Mouse (Mus musculus): ENCODE measurements at regions not wholly inside any gene's neighbourhood (a gene's known extent, or its start where the extent isn't known, plus 50 kb on each side); places are given as distances from the start of the nearest gene placed in this dataset.
A peak's percentile ranks its signal among the peaks of the same experiment; 100 is the strongest.

GRCm38 (mm10) chr2:128231338-128231737 is 105.5 kb downstream of the Bcl2l11 start:
- peaks cover 4% of the 10 kb centered on the region; the same call in 1 of the 2 replicates for H3K4me1 ChIP-seq (ENCODE audit: insufficient read depth, low read length)
- no peaks in the 10 kb centered on the region for H3K9me3 ChIP-seq (ENCODE audit: low read length)
- H3K4me2 ChIP-seq (ENCODE audit: low read depth, low read length), result no peak overlapping the region
- H3K27me3 ChIP-seq (ENCODE audit: insufficient read depth, low read length), result no peaks in the 10 kb centered on the region
- DNase-seq (ENCODE audit: low spot score) (no peak), ATAC-seq (no peak)
- H3K9ac ChIP-seq (replicated peaks; ENCODE audit: low read length), result no peak overlapping the region
- H3K36me3 ChIP-seq (ENCODE audit: insufficient read depth, low read length), result no peaks in the 10 kb centered on the region
- 84% methylated on average over 3 of the region's 3 CpGs for WGBS
- H3K4me3 ChIP-seq (ENCODE audit: low read length), result no peak overlapping the region
- no peak overlapping the region for H3K27ac ChIP-seq
- TF ChIP-seq CTCF (IDR thresholded peaks at IDR 0.05; ENCODE audit: low read depth), result no peak

GRCm38 (mm10) chr2:128232027-128232426 is 106.2 kb downstream of the Bcl2l11 start:
- WGBS, result 86% methylated on average over 3 of the region's 3 CpGs
- no peak overlapping the region for H3K4me2 ChIP-seq (ENCODE audit: low read depth, low read length)
- DNase-seq (ENCODE audit: low spot score) (no peak), ATAC-seq (no peak)
- no peak for TF ChIP-seq CTCF (IDR thresholded peaks at IDR 0.05; ENCODE audit: low read depth)
- H3K27me3 ChIP-seq (ENCODE audit: insufficient read depth, low read length), result no peaks in the 10 kb centered on the region
- no peak overlapping the region for H3K4me3 ChIP-seq (ENCODE audit: low read length)
- H3K4me1 ChIP-seq (ENCODE audit: insufficient read depth, low read length), result peaks cover 4% of the 10 kb centered on the region; the same call in 1 of the 2 replicates
- H3K27ac ChIP-seq, result no peak overlapping the region
- no peaks in the 10 kb centered on the region for H3K36me3 ChIP-seq (ENCODE audit: insufficient read depth, low read length)
- H3K9ac ChIP-seq (replicated peaks; ENCODE audit: low read length), result no peak overlapping the region
- H3K9me3 ChIP-seq (ENCODE audit: low read length), result no peaks in the 10 kb centered on the region

GRCm38 (mm10) chr2:128235127-128235526 is 109.3 kb downstream of the Bcl2l11 start:
- no peaks in the 10 kb centered on the region for H3K9me3 ChIP-seq (ENCODE audit: low read length)
- H3K27ac ChIP-seq, result no peak overlapping the region
- TF ChIP-seq CTCF (IDR thresholded peaks at IDR 0.05; ENCODE audit: low read depth), result no peak
- H3K4me2 ChIP-seq (ENCODE audit: low read depth, low read length), result no peak overlapping the region
- no peaks in the 10 kb centered on the region for H3K27me3 ChIP-seq (ENCODE audit: insufficient read depth, low read length)
- DNase-seq (ENCODE audit: low spot score) (peak; percentile 45), ATAC-seq (no peak)
- no peak overlapping the region for H3K4me3 ChIP-seq (ENCODE audit: low read length)
- H3K4me1 ChIP-seq (ENCODE audit: insufficient read depth, low read length), result peaks cover 4% of the 10 kb centered on the region; the same call in 1 of the 2 replicates
- no peaks in the 10 kb centered on the region for H3K36me3 ChIP-seq (ENCODE audit: insufficient read depth, low read length)
- 40% methylated on average over 8 of the region's 8 CpGs for WGBS
- H3K9ac ChIP-seq (replicated peaks; ENCODE audit: low read length), result no peak overlapping the region

- Histone ChIP-seq H3K36me3 (ENCODE audit: insufficient read depth, low read length) (no peaks in the 10 kb centered on the region), H3K27ac (no peak overlapping the region), H3K27me3 (ENCODE audit: insufficient read depth, low read length) (no peaks in the 10 kb centered on the region), H3K4me3 (ENCODE audit: low read length) (no peak overlapping the region), H3K4me2 (ENCODE audit: low read depth, low read length) (no peak overlapping the region), H3K9ac (replicated peaks; ENCODE audit: low read length) (no peak overlapping the region), H3K4me1 (ENCODE audit: insufficient read depth, low read length) (peaks cover 4% of the 10 kb centered on the region; the same call in 1 of the 2 replicates), H3K9me3 (ENCODE audit: low read length) (no peaks in the 10 kb centered on the region)
- WGBS, result 92% methylated on average over 4 of the region's 4 CpGs
- no peak for TF ChIP-seq CTCF (IDR thresholded peaks at IDR 0.05; ENCODE audit: low read depth)
- DNase-seq (ENCODE audit: low spot score) (no peak), ATAC-seq (no peak)
Measured at GRCm38 (mm10) chr2:128239451-128239850, 113.6 kb downstream of the Bcl2l11 start.

GRCm38 (mm10) chr2:128240054-128240453 is 114.2 kb downstream of the Bcl2l11 start:
- WGBS, result 71% methylated on average over 4 of the region's 4 CpGs
- no peak for TF ChIP-seq CTCF (IDR thresholded peaks at IDR 0.05; ENCODE audit: low read depth)
- DNase-seq (ENCODE audit: low spot score) (no peak), ATAC-seq (no peak)
- H3K4me1 ChIP-seq (ENCODE audit: insufficient read depth, low read length), result peaks cover 4% of the 10 kb centered on the region; the same call in 1 of the 2 replicates
- H3K9me3 ChIP-seq (ENCODE audit: low read length), result no peaks in the 10 kb centered on the region
- H3K36me3 ChIP-seq (ENCODE audit: insufficient read depth, low read length), result no peaks in the 10 kb centered on the region
- H3K9ac ChIP-seq (replicated peaks; ENCODE audit: low read length), result no peak overlapping the region
- no peak overlapping the region for H3K27ac ChIP-seq
- H3K27me3 ChIP-seq (ENCODE audit: insufficient read depth, low read length), result no peaks in the 10 kb centered on the region
- no peak overlapping the region for H3K4me3 ChIP-seq (ENCODE audit: low read length)
- no peak overlapping the region for H3K4me2 ChIP-seq (ENCODE audit: low read depth, low read length)

- Histone ChIP-seq H3K27me3 (ENCODE audit: insufficient read depth, low read length) (no peaks in the 10 kb centered on the region), H3K9ac (replicated peaks; ENCODE audit: low read length) (no peak overlapping the region), H3K4me2 (ENCODE audit: low read depth, low read length) (no peak overlapping the region), H3K27ac (no peak overlapping the region), H3K9me3 (ENCODE audit: low read length) (no peaks in the 10 kb centered on the region), H3K36me3 (ENCODE audit: insufficient read depth, low read length) (no peaks in the 10 kb centered on the region), H3K4me1 (ENCODE audit: insufficient read depth, low read length) (0 out of 2 replicates have a peak, but pooled peaks cover 3% of the 10 kb centered on the region), H3K4me3 (ENCODE audit: low read length) (no peak overlapping the region)
- WGBS, result 43% methylated on average over 9 of the region's 9 CpGs
- TF ChIP-seq CTCF (IDR thresholded peaks at IDR 0.05; ENCODE audit: low read depth), result no peak
- DNase-seq (ENCODE audit: low spot score) (no peak), ATAC-seq (no peak)
Measured at GRCm38 (mm10) chr2:128240536-128241279, 114.9 kb downstream of the Bcl2l11 start.

GRCm38 (mm10) chr2:128241280-128241665 is 115.4 kb downstream of the Bcl2l11 start:
- 15% methylated on average over 3 of the region's 3 CpGs for WGBS
- Histone ChIP-seq H3K4me1 (ENCODE audit: insufficient read depth, low read length) (0 out of 2 replicates have a peak, but pooled peaks cover 3% of the 10 kb centered on the region), H3K36me3 (ENCODE audit: insufficient read depth, low read length) (no peaks in the 10 kb centered on the region), H3K4me3 (ENCODE audit: low read length) (no peak overlapping the region), H3K27me3 (ENCODE audit: insufficient read depth, low read length) (no peaks in the 10 kb centered on the region), H3K27ac (no peak overlapping the region), H3K4me2 (ENCODE audit: low read depth, low read length) (no peak overlapping the region), H3K9ac (replicated peaks; ENCODE audit: low read length) (no peak overlapping the region), H3K9me3 (ENCODE audit: low read length) (no peaks in the 10 kb centered on the region)
- DNase-seq (ENCODE audit: low spot score), result no peak
- no peak for TF ChIP-seq CTCF (IDR thresholded peaks at IDR 0.05; ENCODE audit: low read depth)
- no peak for ATAC-seq
